Mouse (Mus musculus) testis, adult 10 weeks (tissue): Measurements from ENCODE around the gene Nol10. TPM values are rescaled to one million over a fixed set of nuclear protein-coding genes. Genes with fewer than 3 reads are reported as not detected.

ENCODE experiments used
- polyA plus RNA-seq: library from polyadenylated mRNA; stranded (reverse); fragments of 350-450 nt; fragmentation: Illumina TruSeq; extraction: RNeasy Lipid Tissue Mini Kit (QIAGEN cat#74804); gene quantifications from one replicate; pipeline ENCODE4 v1.2.3, GENCODE M21; 2014; ENCODE audit warnings: low read depth, low replicate concordance

Nol10 gene
- 14.7 TPM for polyA plus RNA-seq

DNA sequence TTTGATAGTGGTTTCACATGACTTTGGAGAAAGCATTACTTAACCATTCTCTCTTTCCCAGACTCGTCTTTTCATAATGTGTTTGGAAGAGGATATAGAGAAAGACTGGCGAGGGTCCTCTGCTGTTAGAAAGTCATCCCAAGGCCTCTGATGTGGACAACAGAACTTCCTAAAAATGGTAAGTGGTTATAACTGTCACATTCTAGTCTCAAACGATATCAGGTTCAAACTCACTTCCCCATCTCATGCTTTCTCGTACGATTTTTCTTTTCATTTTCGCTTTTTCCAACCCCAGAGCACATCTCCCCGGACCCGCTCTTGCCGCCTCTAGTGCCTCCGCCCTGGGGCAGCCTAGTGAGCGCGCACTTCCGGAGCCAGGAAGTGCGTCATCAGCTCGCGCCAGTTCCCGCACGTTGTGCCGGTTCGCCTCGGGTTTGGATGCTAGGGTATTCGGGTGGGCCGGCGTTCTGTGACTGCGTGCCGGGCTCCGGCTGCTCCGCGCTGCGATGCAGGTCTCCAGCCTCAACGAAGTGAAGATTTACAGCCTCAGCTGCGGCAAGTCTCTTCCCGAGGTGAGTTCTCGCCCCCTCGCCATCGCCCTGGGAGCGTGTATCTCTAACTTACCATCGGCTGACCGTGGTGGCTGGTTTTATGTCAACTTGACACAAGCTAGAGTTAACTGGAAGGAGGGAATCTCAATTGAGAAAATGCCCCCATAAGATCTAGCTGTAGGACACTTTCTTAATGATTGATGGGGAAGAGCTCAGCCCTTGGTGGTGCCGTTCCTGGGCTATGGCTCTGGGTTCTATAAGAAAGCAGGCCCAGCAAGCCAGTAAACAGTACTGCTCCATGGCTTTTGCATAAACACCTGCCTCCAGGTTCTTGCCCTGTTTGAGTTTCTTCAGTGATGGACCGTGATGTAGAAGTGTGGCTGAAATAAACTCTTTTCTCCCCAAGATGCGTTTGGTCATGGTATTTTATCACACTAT, at the start of gene Nol10:
Gene Nol10, plus strand, starts transcription at position 411 of the 989 bp plus-strand sequence.

DNA sequence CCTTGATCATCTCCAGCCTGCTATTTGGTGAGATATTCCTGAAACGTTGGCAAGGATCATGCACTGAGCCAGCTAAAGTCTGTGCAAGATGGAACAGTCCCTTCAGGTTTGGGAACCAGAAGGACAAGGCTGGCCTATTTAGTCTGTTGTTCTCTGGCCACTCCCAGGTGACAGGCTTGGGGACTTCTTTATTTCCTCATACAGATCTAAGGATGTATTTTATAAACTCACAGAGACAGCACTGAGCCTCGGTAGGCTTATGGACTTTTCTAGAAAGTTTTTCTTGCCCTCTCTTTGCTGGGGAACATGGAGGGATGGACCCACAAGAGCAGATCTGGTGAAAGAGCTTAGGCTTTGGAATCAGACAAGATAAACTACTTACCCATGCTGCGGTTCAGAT, 19.0 kb upstream of the Nol10 start, which contains the start of gene Atp6v1c2:
Gene Atp6v1c2, minus strand, starts transcription at position 101 of the 400 bp plus-strand sequence.

Other genes with a start within 250 kb of the Nol10 start
- 0.11 TPM for gene Kcnf1, start 171.6 kb upstream of the Nol10 start, polyA plus RNA-seq
- 93.9 TPM for gene Pdia6, start 81.9 kb upstream of the Nol10 start, polyA plus RNA-seq
- gene Atp6v1c2, start 19.1 kb upstream of the Nol10 start, polyA plus RNA-seq = 0.53 TPM
- 451 TPM for gene Odc1, start 196.3 kb downstream of the Nol10 start, polyA plus RNA-seq